In genomic region chr13:109117210-109117791, GRCm38 (mm10) we compare ENCODE assay signal across 9 mouse cellular contexts.
DNase-seq lines count a peak whose midpoint lies in the region; ATAC-seq lines count a peak whose summit lies in the region.
"Had no signal": no experiment of that assay in that cellular context is flagged by ENCODE, and none has a peak within 500 bp of the region (broad histone marks: within the 10 kb centered on the region; RNA-seq: fewer than 3 reads in every experiment).

No protein-coding gene starts in this region.

- peaks cover 42% of the 10 kb centered on the region for H3K27me3 ChIP-seq in heart, embryonic 13.5 days (replicated peaks)

- H3K9ac ChIP-seq in heart, embryonic 13.5 days: no peak overlapping the region

- no peak for ATAC-seq in heart, embryonic 13.5 days (ENCODE audit: extremely low read depth, insufficient number of reproducible peaks, low FRiP score, low TSS enrichment)
- no peak for ATAC-seq in inflammation-experienced regulatory T-cells, adult 6 months

- intact Hi-C loops in heart, postnatal 10 days (cut with DNase I): no loop called here
- intact Hi-C loops in left cerebral cortex, postnatal 4 days (cut with DNase I): no loop called here

- peaks cover 10% of the 10 kb centered on the region for H3K4me1 ChIP-seq in heart, embryonic 13.5 days

- peak overlapping the region; percentile 55 for H3K4me3 ChIP-seq in heart, embryonic 13.5 days
- H3K4me3 ChIP-seq: erythroblast, embryonic 14.5 days had no signal

- no peak for DNase-seq in heart, postnatal 10 days
- DNase-seq in cerebellum, postnatal 10 days: peak; percentile 83 to 86
- peak; percentile 5 to 16 for DNase-seq in frontal cortex, postnatal 10 days (ENCODE audit: low spot score in 2 of 2)
- peak; percentile 63 for DNase-seq in left cerebral cortex, postnatal 4 days
- peak; percentile 5 for DNase-seq in right cerebral cortex, postnatal 14 days
- no peak for DNase-seq in T-cell, adult 2 months (ENCODE audit: low spot score)

- WGBS in heart, embryonic 13.5 days: 8% methylated on average over 14 of the region's 14 CpGs

- H3K9me3 ChIP-seq in heart, embryonic 13.5 days: no peaks in the 10 kb centered on the region

- H3K36me3 ChIP-seq in heart, embryonic 13.5 days: no peaks in the 10 kb centered on the region

- H3K4me2 ChIP-seq in heart, embryonic 13.5 days: peak overlapping the region; percentile 93

- H3K27ac ChIP-seq in heart, embryonic 13.5 days (replicated peaks): no peak overlapping the region

Comparison
In these comparisons a context has a peak if more than half of its experiments do, and no peak if none do; other contexts are left out.
1. DNase-seq: peak in cerebellum, postnatal 10 days (2 of 2), frontal cortex, postnatal 10 days (2 of 2), left cerebral cortex, postnatal 4 days (single experiment) and right cerebral cortex, postnatal 14 days (single experiment); none in heart, postnatal 10 days (0 of 2) and T-cell, adult 2 months (single experiment).